24 mouse cellular contexts compared by ENCODE assay signal in genomic region chr2:122191849-122192248, GRCm38 (mm10). TPM values are rescaled to one million over a fixed set of nuclear protein-coding genes. Genes with fewer than 3 reads are reported as not detected.
"Had no signal": no experiment of that assay in that cellular context is flagged by ENCODE, and none has a peak within 500 bp of the region (broad histone marks: within the 10 kb centered on the region; RNA-seq: fewer than 3 reads in every experiment).

No protein-coding gene starts in this region.

- H3K9me3 ChIP-seq: neural tube, embryonic 13.5 days; neural tube, embryonic 15.5 days; stomach, embryonic 15.5 days had no signal

- H3K4me1 ChIP-seq: neural tube, embryonic 13.5 days; neural tube, embryonic 15.5 days; stomach, embryonic 15.5 days had no signal

- H3K9ac ChIP-seq: neural tube, embryonic 13.5 days; neural tube, embryonic 15.5 days; stomach, embryonic 15.5 days had no signal

- H3K36me3 ChIP-seq: neural tube, embryonic 13.5 days; neural tube, embryonic 15.5 days; stomach, embryonic 15.5 days had no signal

- H3K4me3 ChIP-seq: neural tube, embryonic 13.5 days; neural tube, embryonic 15.5 days; stomach, embryonic 15.5 days had no signal

- DNase-seq: retina, postnatal 1 day; right cerebral cortex, adult 18-20 months; right cerebral cortex, postnatal 14 days; right cerebral cortex, postnatal 25 days; right cerebral cortex, postnatal 4 days; spleen, adult 18-20 months; thymus, adult 18-20 months; thymus, adult 2 months; thymus, postnatal 14 days; thymus, postnatal 25 days; thymus, postnatal 36 days; thymus, postnatal 4 days had no signal

- H3K27ac ChIP-seq: neural tube, embryonic 13.5 days; neural tube, embryonic 15.5 days; stomach, embryonic 15.5 days; stomach, postnatal 0 days had no signal

- H3K27me3 ChIP-seq: neural tube, embryonic 13.5 days; neural tube, embryonic 15.5 days; stomach, embryonic 15.5 days had no signal

RNA-seq across cellular contexts. Expression of gene Terb2, which starts 5.8 kb away (rescaled TPM):
- total RNA-seq: neutrophil, adult 5-6 weeks had no signal
- polyA plus RNA-seq: neural tube, embryonic 13.5 days; neural tube, embryonic 14.5 days; neural tube, embryonic 15.5 days; small intestine, adult 2 months; spleen, adult 2 months; stomach, embryonic 14.5 days; stomach, embryonic 15.5 days; stomach, embryonic 16.5 days; stomach, postnatal 0 days; thymus, adult 2 months; thymus, postnatal 0 days; urinary bladder, adult 2 months had no signal

RNA-seq across cellular contexts. Expression of gene Patl2, which starts 5.9 kb away (rescaled TPM):
- total RNA-seq: neutrophil, adult 5-6 weeks had no signal
- polyA plus RNA-seq: neural tube, embryonic 13.5 days; neural tube, embryonic 15.5 days; small intestine, adult 2 months; stomach, embryonic 14.5 days; stomach, embryonic 15.5 days; stomach, embryonic 16.5 days; stomach, postnatal 0 days; urinary bladder, adult 2 months had no signal

RNA-seq across cellular contexts. Expression of gene Trim69, which starts 31.3 kb away (rescaled TPM):
- total RNA-seq: neutrophil, adult 5-6 weeks had no signal
- polyA plus RNA-seq: neural tube, embryonic 13.5 days; neural tube, embryonic 14.5 days; neural tube, embryonic 15.5 days; spleen, adult 2 months; stomach, embryonic 15.5 days; stomach, postnatal 0 days had no signal
